Mouse (Mus musculus) WW6 (cell line): ENCODE data around the gene Ly6g5c.

Experiments
- DNase-seq: peaks from one replicate; pipeline ENCODE4 v3.0.0-alpha.2; 2013; ENCODE audit warnings: low read depth, low spot score

The Ly6g5c gene

GRCm38 (mm10) chr17:35080710-35081109 lies 27.4 kb upstream of the Ly6g5c start:
- DNase-seq, result no peak

- no peak for DNase-seq
These were observed 25.1 kb upstream of the Ly6g5c start for GRCm38 (mm10) chr17:35082841-35083576.

GRCm38 (mm10) chr17:35083929-35084497 lies 24.1 kb upstream of the Ly6g5c start:
- DNase-seq, result no peak

GRCm38 (mm10) chr17:35085208-35085865 lies 22.7 kb upstream of the Ly6g5c start, which contains the start of gene Ly6g6f:
Ly6g6f (minus strand) TSS chr17:35085610.
- no peak for DNase-seq

GRCm38 (mm10) chr17:35088151-35088550 lies 19.9 kb upstream of the Ly6g5c start:
- no peak for DNase-seq

GRCm38 (mm10) chr17:35088825-35089644 lies 19.0 kb upstream of the Ly6g5c start, which contains the start of gene Abhd16a:
Abhd16a (plus strand) TSS chr17:35089263.
- DNase-seq, result peak; percentile 84

- no peak for DNase-seq
These were observed 17.7 kb upstream of the Ly6g5c start for GRCm38 (mm10) chr17:35090166-35090932.

- DNase-seq, result no peak
These were observed 15.5 kb upstream of the Ly6g5c start for GRCm38 (mm10) chr17:35092403-35093198.

GRCm38 (mm10) chr17:35094475-35095365 lies 13.4 kb upstream of the Ly6g5c start:
- DNase-seq, result no peak

- DNase-seq, result no peak
These were observed 11.5 kb upstream of the Ly6g5c start for GRCm38 (mm10) chr17:35096597-35096996.

- no peak for DNase-seq
These were observed 10.9 kb upstream of the Ly6g5c start for GRCm38 (mm10) chr17:35097164-35097655.

- DNase-seq, result no peak
These were observed 7.8 kb upstream of the Ly6g5c start for GRCm38 (mm10) chr17:35100196-35100765.

GRCm38 (mm10) chr17:35101161-35101560 lies 6.9 kb upstream of the Ly6g5c start:
- DNase-seq, result no peak

GRCm38 (mm10) chr17:35102299-35102698 lies 5.8 kb upstream of the Ly6g5c start:
- no peak for DNase-seq

- DNase-seq, result no peak
These were observed 4.8 kb upstream of the Ly6g5c start for GRCm38 (mm10) chr17:35103221-35103690.

- DNase-seq, result no peak
These were observed 4.0 kb upstream of the Ly6g5c start for GRCm38 (mm10) chr17:35104079-35104478.

GRCm38 (mm10) chr17:35104754-35105153 lies 3.3 kb upstream of the Ly6g5c start:
- DNase-seq, result no peak

GRCm38 (mm10) chr17:35105740-35106389 lies 2.2 kb upstream of the Ly6g5c start:
- no peak for DNase-seq
